Mouse (Mus musculus) C2C12 (cell line): ENCODE results near the gene Slc34a1. TPM values are rescaled to one million over a fixed set of nuclear protein-coding genes. Genes with fewer than 3 reads are reported as not detected.
A peak's percentile ranks its signal among the peaks of the same experiment; 100 is the strongest.

Source experiments
- H3K27me3 ChIP-seq: one replicate; pipeline ENCODE4 v1.6.1; 2011; ENCODE audit not compliant: control insufficient read depth, insufficient read depth, insufficient read length
- H3K36me3 ChIP-seq: one replicate; pipeline ENCODE4 v1.6.1; 2011; ENCODE audit not compliant: control insufficient read depth, insufficient read depth
- H3K4me3 ChIP-seq: one replicate; pipeline ENCODE4 v1.5.1; 2011; ENCODE audit warnings: mild to moderate bottlenecking, control low read depth; ENCODE audit not compliant: poor library complexity, insufficient read depth, severe bottlenecking
- H3K79me2 ChIP-seq: one replicate; pipeline ENCODE4 v1.6.1; 2011; ENCODE audit not compliant: control insufficient read depth, insufficient read depth
- H3K79me3 ChIP-seq: one replicate; pipeline ENCODE4 v1.6.1; 2011; ENCODE audit warnings: low read depth, control low read depth
- H3ac ChIP-seq: one replicate; pipeline ENCODE3; 2011; ENCODE audit warnings: low read depth; ENCODE audit not compliant: control insufficient read depth, insufficient read length
- CEBPB ChIP-seq: IDR thresholded peaks from one replicate; pipeline ENCODE4 v1.6.1; 2011; ENCODE audit warnings: low read depth, mild to moderate bottlenecking, control low read depth, moderate library complexity
- CTCF ChIP-seq: IDR thresholded peaks from one replicate; pipeline ENCODE4 v1.5.1; 2011; ENCODE audit not compliant: control insufficient read depth, insufficient read depth, insufficient read length
- FOSL1 ChIP-seq: IDR thresholded peaks from one replicate; pipeline ENCODE4 v1.8.0; 2011; ENCODE audit warnings: mild to moderate bottlenecking, low read length; ENCODE audit not compliant: poor library complexity, insufficient read depth, severe bottlenecking
- MAX ChIP-seq: IDR thresholded peaks from one replicate; pipeline ENCODE4 v1.6.1; 2011; ENCODE audit warnings: mild to moderate bottlenecking, control low read depth
- MYOD1 ChIP-seq: IDR thresholded peaks from one replicate; pipeline ENCODE4 v1.6.1; 2011; ENCODE audit warnings: low read depth; ENCODE audit not compliant: control insufficient read depth, insufficient read length
- MYOG ChIP-seq: IDR thresholded peaks from one replicate; pipeline ENCODE4 v1.6.1; 2011; ENCODE audit not compliant: control insufficient read depth, insufficient read length; ENCODE audit errors: extremely low read depth
- USF1 ChIP-seq: IDR thresholded peaks from one replicate; pipeline ENCODE4 v1.6.1; 2011; ENCODE audit warnings: low read depth, mild to moderate bottlenecking, control low read depth, moderate library complexity
- polyA plus RNA-seq: library from polyadenylated mRNA; unstranded; fragments of >200 nt; fragmentation: generic; extraction: Trizol; gene quantifications from one replicate; pipeline ENCODE4 v1.2.1, GENCODE M21; 2012; ENCODE audit warnings: missing spikeins

Slc34a1 gene
- polyA plus RNA-seq, 1 experiment = not detected

GRCm38 (mm10) chr13:55414743-55415380 is 16.9 kb downstream of the Slc34a1 start, which contains the start of gene Pfn3:
TSS of gene Pfn3 (minus strand) at chr13:55415232.
- Histone ChIP-seq H3K79me2 (no peaks in the 10 kb centered on the region), H3K4me3 (no peak within 1 kb of the TSS), H3ac (no peak within 1 kb of the TSS), H3K79me3 (no peaks in the 10 kb centered on the region), H3K36me3 (no peaks in the 10 kb centered on the region), H3K27me3 (peaks cover 9% of the 10 kb centered on the region)
- TF ChIP-seq FOSL1 = no peak
- no peak for TF ChIP-seq MYOG
- no peak for TF ChIP-seq MAX
- TF ChIP-seq CTCF = no peak
- TF ChIP-seq USF1 = no peak
- no peak for TF ChIP-seq MYOD1
- no peak for TF ChIP-seq CEBPB

- TF ChIP-seq USF1 = peak; percentile 89
- peak; percentile 95 for TF ChIP-seq CEBPB
- TF ChIP-seq FOSL1 = no peak
- TF ChIP-seq CTCF = peak; percentile 77
- TF ChIP-seq MYOD1 = no peak
- TF ChIP-seq MAX = peak; percentile 93
- TF ChIP-seq MYOG = no peak
- Histone ChIP-seq H3ac (no peak overlapping the region), H3K36me3 (no peaks in the 10 kb centered on the region), H3K79me2 (no peaks in the 10 kb centered on the region), H3K79me3 (no peaks in the 10 kb centered on the region), H3K27me3 (peaks cover 25% of the 10 kb centered on the region), H3K4me3 (no peak overlapping the region)
Observed at GRCm38 (mm10) chr13:55418004-55418403, 20.0 kb downstream of the Slc34a1 start.

DNA sequence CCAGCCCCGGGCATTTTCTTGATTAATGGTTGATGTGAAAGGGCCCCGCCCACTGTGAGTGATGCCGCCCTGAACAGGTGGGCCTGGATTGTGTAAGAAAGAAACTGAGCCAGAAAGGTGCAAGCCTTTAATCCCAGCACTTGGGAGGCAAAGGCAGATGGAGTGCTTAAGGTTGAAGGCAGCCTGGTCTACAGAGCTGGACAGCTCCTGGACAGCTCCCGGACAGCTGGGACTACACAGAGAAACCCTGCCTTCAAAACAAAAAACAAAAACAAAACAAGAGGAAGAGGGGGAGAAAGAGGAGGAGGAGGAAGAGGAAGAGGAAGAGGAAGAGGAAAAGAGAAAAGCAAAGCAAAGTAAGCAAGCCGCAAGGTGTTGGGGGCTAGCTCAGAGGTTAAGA is 21.2 kb downstream of the Slc34a1 start:
- no peak overlapping the region for H3ac ChIP-seq
- H3K27me3 ChIP-seq = peaks cover 25% of the 10 kb centered on the region
- H3K4me3 ChIP-seq = no peak overlapping the region
- no peaks in the 10 kb centered on the region for H3K79me2 ChIP-seq
- no peaks in the 10 kb centered on the region for H3K79me3 ChIP-seq
- TF ChIP-seq MYOG (no peak), MAX (no peak), CEBPB (no peak), MYOD1 (no peak), FOSL1 (no peak), CTCF (no peak), USF1 (no peak)
- no peaks in the 10 kb centered on the region for H3K36me3 ChIP-seq

DNA sequence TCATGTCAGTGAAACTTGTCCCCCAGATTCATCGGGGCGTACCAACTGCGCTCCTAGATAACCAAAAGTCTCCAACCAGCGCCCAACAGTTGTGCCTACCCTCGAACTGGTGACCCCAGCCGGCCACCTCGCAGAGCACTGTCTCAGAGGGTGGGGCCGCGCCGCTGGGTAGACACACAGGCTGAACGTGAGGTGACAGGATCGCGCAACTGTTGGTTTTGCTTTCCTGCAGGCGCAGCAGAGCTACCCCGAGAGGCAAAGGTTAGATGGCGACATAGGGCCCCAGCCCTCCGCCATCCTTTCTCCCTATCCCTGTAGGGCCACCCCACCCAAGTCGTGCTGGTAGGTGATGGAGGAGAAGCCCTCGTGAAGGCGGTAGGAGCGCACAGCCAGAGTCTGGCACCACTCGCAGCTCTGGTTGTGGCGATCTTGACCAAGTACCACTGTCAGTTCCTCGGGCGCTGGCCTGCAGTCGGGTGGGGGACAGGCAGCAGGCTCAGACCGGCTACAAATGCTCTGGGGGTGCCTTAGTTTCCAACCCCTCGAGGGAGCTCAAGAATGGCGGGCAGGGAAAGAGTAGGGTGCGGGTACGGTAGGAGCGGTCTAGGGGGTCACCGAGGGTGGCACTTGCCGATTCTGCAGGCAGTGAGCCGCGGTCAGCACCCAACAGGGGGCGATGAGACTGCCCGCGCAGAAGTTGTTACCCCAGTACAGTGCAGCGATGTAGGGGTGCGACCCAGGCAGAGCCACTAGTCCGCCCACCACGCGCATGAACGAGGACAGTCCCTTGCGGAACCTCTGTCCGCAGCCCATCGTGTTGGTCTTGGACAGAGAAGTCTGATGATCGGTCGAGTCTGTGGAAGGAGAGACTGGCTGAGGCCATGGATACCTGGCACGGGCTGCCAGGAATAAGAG is 22.3 kb downstream of the Slc34a1 start:
- Histone ChIP-seq H3K79me2 (no peaks in the 10 kb centered on the region), H3ac (no peak overlapping the region), H3K27me3 (peaks cover 25% of the 10 kb centered on the region), H3K36me3 (no peaks in the 10 kb centered on the region), H3K4me3 (no peak overlapping the region), H3K79me3 (no peaks in the 10 kb centered on the region)
- TF ChIP-seq MYOG (no peak), USF1 (no peak), CTCF (no peak), MAX (no peak), FOSL1 (no peak), CEBPB (no peak), MYOD1 (no peak)

GRCm38 (mm10) chr13:55420933-55421800 is 23.2 kb downstream of the Slc34a1 start:
- no peaks in the 10 kb centered on the region for H3K79me2 ChIP-seq
- H3K27me3 ChIP-seq = peaks cover 25% of the 10 kb centered on the region
- no peak overlapping the region for H3ac ChIP-seq
- H3K36me3 ChIP-seq = no peaks in the 10 kb centered on the region
- peak; percentile 59 for TF ChIP-seq CTCF
- no peak for TF ChIP-seq FOSL1
- TF ChIP-seq MAX = no peak
- no peak overlapping the region for H3K4me3 ChIP-seq
- no peaks in the 10 kb centered on the region for H3K79me3 ChIP-seq
